Mouse (Mus musculus): ENCODE data around the gene Fstl4. TPM values are rescaled to one million over a fixed set of nuclear protein-coding genes. Genes with fewer than 3 reads are reported as not detected.

The Fstl4 gene
- total RNA-seq, 2 experiments from 2014 or later: 15.6 to 16.2 TPM

GRCm38 (mm10) chr11:52996434-52997093 is 232.1 kb downstream of the Fstl4 start:
- intact Hi-C loops (cut with DNase I): no loop called here
- DNase-seq (ENCODE audit: extremely low spot score in 1 of 2, low spot score in 2 of 2): no peak

GRCm38 (mm10) chr11:52997421-52997820 is 233.0 kb downstream of the Fstl4 start:
- intact Hi-C loops (cut with DNase I): no loop called here
- no peak for DNase-seq (ENCODE audit: extremely low spot score in 1 of 2, low spot score in 2 of 2)

- intact Hi-C loops (cut with DNase I): no loop called here
- DNase-seq (ENCODE audit: extremely low spot score in 1 of 2, low spot score in 2 of 2): peak in 1 of 2 experiments; percentile 11
Measured at GRCm38 (mm10) chr11:53000226-53000625, 235.8 kb downstream of the Fstl4 start.

GRCm38 (mm10) chr11:53003361-53003760 is 238.9 kb downstream of the Fstl4 start:
- DNase-seq (ENCODE audit: extremely low spot score in 1 of 2, low spot score in 2 of 2): no peak
- intact Hi-C loops (cut with DNase I): no loop called here

GRCm38 (mm10) chr11:53003811-53004210 is 239.4 kb downstream of the Fstl4 start:
- intact Hi-C loops (cut with DNase I): no loop called here
- DNase-seq (ENCODE audit: extremely low spot score in 1 of 2, low spot score in 2 of 2): no peak

GRCm38 (mm10) chr11:53009597-53009996 is 245.2 kb downstream of the Fstl4 start:
- DNase-seq (ENCODE audit: extremely low spot score in 1 of 2, low spot score in 2 of 2): no peak
- intact Hi-C loops (cut with DNase I): no loop called here

GRCm38 (mm10) chr11:53011996-53012505 is 247.6 kb downstream of the Fstl4 start:
- intact Hi-C loops (cut with DNase I): no loop called here
- DNase-seq (ENCODE audit: extremely low spot score in 1 of 2, low spot score in 2 of 2): no peak

GRCm38 (mm10) chr11:53013906-53014305 is 249.5 kb downstream of the Fstl4 start:
- no peak for DNase-seq (ENCODE audit: extremely low spot score in 1 of 2, low spot score in 2 of 2)
- intact Hi-C loops (cut with DNase I): no loop called here

GRCm38 (mm10) chr11:53016358-53017021 is 252.1 kb downstream of the Fstl4 start:
- no peak for DNase-seq (ENCODE audit: extremely low spot score in 1 of 2, low spot score in 2 of 2)
- intact Hi-C loops (cut with DNase I): no loop called here

GRCm38 (mm10) chr11:53019509-53019908 is 255.1 kb downstream of the Fstl4 start:
- intact Hi-C loops (cut with DNase I): no loop called here

GRCm38 (mm10) chr11:53024403-53024802 is 260.0 kb downstream of the Fstl4 start:
- intact Hi-C loops (cut with DNase I): no loop called here
- DNase-seq (ENCODE audit: extremely low spot score in 1 of 2, low spot score in 2 of 2): no peak

More at GRCm38 (mm10) chr11:53019509-53019908, 255.1 kb downstream of the Fstl4 start:
- DNase-seq (ENCODE audit: extremely low spot score in 1 of 2, low spot score in 2 of 2): no peak

- DNase-seq (ENCODE audit: extremely low spot score in 1 of 2, low spot score in 2 of 2): no peak
- intact Hi-C loops (cut with DNase I): no loop called here
Measured at GRCm38 (mm10) chr11:53025686-53026085, 261.3 kb downstream of the Fstl4 start.

GRCm38 (mm10) chr11:53028421-53029168 is 264.2 kb downstream of the Fstl4 start:
- intact Hi-C loops (cut with DNase I): no loop called here
- DNase-seq (ENCODE audit: extremely low spot score in 1 of 2, low spot score in 2 of 2): no peak

GRCm38 (mm10) chr11:53031777-53032176 is 267.3 kb downstream of the Fstl4 start:
- DNase-seq (ENCODE audit: extremely low spot score in 1 of 2, low spot score in 2 of 2): no peak
- intact Hi-C loops (cut with DNase I): loop anchor here (5.0 to 10.0 kb wide), 2 partner anchors 264 to 607 kb away; no protein-coding TSS in a partner anchor

GRCm38 (mm10) chr11:53032336-53032735 is 267.9 kb downstream of the Fstl4 start:
- peak; percentile 62 to 76 for DNase-seq (ENCODE audit: extremely low spot score in 1 of 2, low spot score in 2 of 2)
- intact Hi-C loops (cut with DNase I): loop anchor here (5.0 to 10.0 kb wide), 2 partner anchors 265 to 608 kb away; no protein-coding TSS in a partner anchor

- intact Hi-C loops (cut with DNase I): loop anchor here (10.0 kb wide), 1 partner anchor 611 kb away; no protein-coding TSS in a partner anchor
- DNase-seq (ENCODE audit: extremely low spot score in 1 of 2, low spot score in 2 of 2): no peak
Measured at GRCm38 (mm10) chr11:53035414-53035813, 271.0 kb downstream of the Fstl4 start.

- no peak for DNase-seq (ENCODE audit: extremely low spot score in 1 of 2, low spot score in 2 of 2)
- intact Hi-C loops (cut with DNase I): no loop called here
Measured at GRCm38 (mm10) chr11:53046850-53047249, 282.4 kb downstream of the Fstl4 start.

GRCm38 (mm10) chr11:53054151-53054550 is 289.7 kb downstream of the Fstl4 start:
- no peak for DNase-seq (ENCODE audit: extremely low spot score in 1 of 2, low spot score in 2 of 2)
- intact Hi-C loops (cut with DNase I): no loop called here

- intact Hi-C loops (cut with DNase I): no loop called here
- DNase-seq (ENCODE audit: extremely low spot score in 1 of 2, low spot score in 2 of 2): no peak
Measured at GRCm38 (mm10) chr11:53055896-53056295, 291.5 kb downstream of the Fstl4 start.

All from left cerebral cortex, postnatal 10 days (tissue).